Mouse (Mus musculus) ES-Bruce4 (cell line): Measurements from ENCODE around the gene Smyd4.

ENCODE experiments used
- CTCF ChIP-seq: IDR thresholded peaks from one replicate; pipeline ENCODE4 v1.8.1; 2011; ENCODE audit warnings: low read depth, low read length
- EP300 ChIP-seq: IDR thresholded peaks from 2 replicates; pipeline ENCODE4 v1.6.1; 2011; ENCODE audit warnings: low read depth, low read length; ENCODE audit not compliant: insufficient read depth
- POLR2A ChIP-seq: IDR thresholded peaks from one replicate; pipeline ENCODE4 v1.8.1; 2011; ENCODE audit warnings: low read length; ENCODE audit not compliant: insufficient read depth

GRCm38 (mm10) chr11:75347188-75347585 is 1.0 kb upstream of the Smyd4 start:
- TF ChIP-seq CTCF (no peak), POLR2A (no peak), EP300 (no peak)
